Mouse (Mus musculus) layer of hippocampus, postnatal 14 days (tissue): ENCODE measurements around the gene Dgkb. TPM values are rescaled to one million over a fixed set of nuclear protein-coding genes. Genes with fewer than 3 reads are reported as not detected.

Source experiments
- DNase-seq, 2 experiments: peaks; one replicate each; pipeline ENCODE4 v3.0.0; 2021 to 2022; ENCODE audit warnings: low spot score in 2 of 2, mixed read lengths in 1 of 2
- long read RNA-seq, 2 experiments: library from polyadenylated mRNA; stranded (forward); transcript quantifications; one replicate each; pipeline ENCODE4 v2.0.0; 2021
- total RNA-seq, 2 experiments: library from RNA; stranded (reverse); gene quantifications; 2 replicates each; pipeline ENCODE4 v1.2.3; 2021

Dgkb gene
- total RNA-seq, result 100 to 1,000 TPM; 127 to 131 TPM
- long read RNA-seq, experiment 1, full-length matches to known transcripts, result 6 of 27 reads
- long read RNA-seq, experiment 1, partial matches to known transcripts, result 8 of 27 reads
- long read RNA-seq, experiment 1, other reads (novel, unspliced or antisense), result 13 of 27 reads
- long read RNA-seq, experiment 2, full-length matches to known transcripts, result 8 of 33 reads
- long read RNA-seq, experiment 2, partial matches to known transcripts, result 20 of 33 reads
- long read RNA-seq, experiment 2, other reads (novel, unspliced or antisense), result 5 of 33 reads

GRCm38 (mm10) chr12:37817426-37817825 lies at the start of gene Dgkb:
Gene Dgkb (plus strand): TSS chr12:37817726.
- DNase-seq, result no peak

- DNase-seq, result peak in 1 of 2 experiments; percentile 16
These were observed 47.7 kb upstream of the Dgkb start for GRCm38 (mm10) chr12:37769844-37770243.

GRCm38 (mm10) chr12:37773681-37774357 lies 43.7 kb upstream of the Dgkb start:
- peak; percentile 35 to 62 for DNase-seq

- no peak for DNase-seq
These were observed 42.9 kb upstream of the Dgkb start for GRCm38 (mm10) chr12:37774591-37774990.

DNA sequence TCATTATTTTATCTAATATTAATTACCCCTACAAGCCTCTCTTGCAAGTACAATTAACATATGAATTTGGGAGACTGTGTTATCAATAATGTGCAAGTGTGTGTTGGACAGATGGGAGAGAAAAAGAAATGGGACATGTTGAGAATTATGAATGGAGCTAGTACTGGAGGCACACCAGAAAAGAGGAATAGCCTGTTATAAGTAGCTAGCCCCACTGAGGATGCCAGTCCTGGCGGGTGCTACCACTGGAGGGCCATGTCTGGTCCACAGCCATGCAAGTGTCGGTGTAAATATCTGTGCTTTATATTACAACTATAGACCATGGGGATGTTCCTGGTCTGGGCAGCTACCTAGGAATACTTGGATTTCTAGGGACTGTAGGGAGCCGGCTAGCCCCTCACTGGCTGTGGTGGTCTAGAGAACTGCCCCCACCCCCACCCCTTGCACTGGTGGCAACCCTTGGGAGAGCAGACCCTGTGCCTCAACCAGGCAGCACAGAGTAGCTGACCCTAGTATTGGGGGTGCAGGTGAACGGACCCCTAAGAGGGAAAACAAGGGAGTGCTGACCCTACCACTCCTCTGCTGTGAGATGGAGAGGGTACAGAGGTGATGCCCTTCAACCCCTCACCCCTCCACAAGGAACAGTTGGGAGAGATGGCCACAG lies 21.1 kb upstream of the Dgkb start:
- no peak for DNase-seq

DNA sequence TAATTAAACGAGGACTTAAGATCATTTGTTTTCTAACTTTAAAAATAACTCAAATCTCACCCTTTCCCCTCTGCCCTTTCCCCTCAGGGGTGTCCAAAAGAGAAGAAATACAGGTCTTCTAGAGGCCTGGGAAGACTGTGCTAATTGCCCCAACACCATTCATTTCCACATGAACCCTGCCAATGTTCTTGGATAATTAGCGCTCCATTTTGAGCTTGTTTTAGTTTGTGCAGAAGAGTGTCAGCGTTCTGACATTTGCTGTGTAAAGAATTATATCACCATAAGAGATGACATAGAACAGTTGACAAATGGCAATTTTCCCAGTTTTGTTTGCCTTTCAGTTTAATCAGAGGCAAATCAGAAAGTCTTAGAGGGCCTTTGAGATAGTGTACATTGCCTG lies 3.4 kb upstream of the Dgkb start:
- peak in 1 of 2 experiments; percentile 35 for DNase-seq

- peak; percentile 11 to 67 for DNase-seq
These were observed 3.7 kb downstream of the Dgkb start for GRCm38 (mm10) chr12:37821052-37821810.

DNA sequence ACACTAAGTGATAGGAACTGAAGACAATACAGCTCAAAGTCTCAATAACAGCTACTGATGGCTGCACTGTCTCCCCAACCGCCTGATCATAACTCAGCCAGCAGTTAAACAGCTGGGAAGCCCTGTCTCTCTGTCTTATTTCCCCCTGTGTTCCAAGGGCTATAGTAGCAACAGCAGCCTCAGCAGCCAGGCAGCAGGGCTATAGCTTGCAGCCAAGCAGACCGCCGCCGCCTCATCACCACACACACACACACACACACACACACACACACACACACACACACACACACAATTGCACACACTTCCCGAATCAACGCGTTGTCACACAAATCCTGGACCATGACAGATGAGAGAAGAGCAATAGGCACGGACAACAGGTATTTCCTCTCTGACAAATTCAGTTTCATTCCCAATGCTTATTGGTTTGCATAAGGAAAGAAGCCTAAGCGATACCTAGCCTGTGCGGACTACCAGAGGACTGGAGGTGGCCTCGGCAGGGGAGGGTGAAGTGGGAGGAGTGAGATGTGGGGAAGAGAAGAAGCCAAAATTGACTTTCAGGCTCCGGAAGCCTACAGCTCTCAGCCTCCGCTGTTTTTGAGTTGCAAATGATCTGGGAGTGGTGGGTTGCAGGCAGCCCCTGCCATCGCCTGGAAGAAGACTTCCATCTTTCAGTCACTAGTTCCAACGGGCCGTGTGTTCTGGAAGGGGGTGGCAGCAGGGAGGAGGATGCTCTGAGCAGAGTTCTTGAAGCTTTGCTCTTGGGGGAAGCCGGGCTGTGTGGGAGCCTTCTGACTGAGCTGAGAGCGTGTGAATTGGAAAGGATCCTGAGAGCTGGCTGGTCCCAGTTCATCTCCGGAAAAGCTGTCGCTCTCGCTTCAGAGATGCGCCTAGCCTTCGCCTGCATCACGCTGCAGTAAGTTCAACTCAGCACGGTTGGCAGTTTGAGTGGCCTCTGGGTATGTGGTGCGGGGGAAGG lies 62.8 kb downstream of the Dgkb start:
- DNase-seq, result peak; percentile 70 to 75

DNA sequence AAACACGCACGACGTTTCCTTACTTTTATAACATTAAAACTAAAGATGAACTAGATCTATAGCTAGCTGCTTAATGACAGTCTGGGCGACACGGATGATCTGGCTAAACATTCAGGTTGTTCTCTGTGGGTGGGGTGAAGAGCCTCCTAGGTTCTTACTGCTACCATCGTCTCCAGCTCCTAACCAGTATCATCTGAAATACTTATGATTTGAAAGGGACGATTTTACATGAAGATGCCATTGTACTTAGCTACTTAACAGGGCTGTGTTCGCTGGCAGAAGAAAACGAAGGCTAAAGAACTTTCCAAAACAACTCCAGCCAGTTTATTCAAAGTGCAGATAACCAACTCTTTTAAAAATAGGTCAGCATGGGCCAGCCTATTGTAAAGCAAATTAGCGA lies 63.9 kb downstream of the Dgkb start:
- peak; percentile 22 to 45 for DNase-seq

GRCm38 (mm10) chr12:37882796-37883195 lies 65.3 kb downstream of the Dgkb start:
- DNase-seq, result no peak

DNA sequence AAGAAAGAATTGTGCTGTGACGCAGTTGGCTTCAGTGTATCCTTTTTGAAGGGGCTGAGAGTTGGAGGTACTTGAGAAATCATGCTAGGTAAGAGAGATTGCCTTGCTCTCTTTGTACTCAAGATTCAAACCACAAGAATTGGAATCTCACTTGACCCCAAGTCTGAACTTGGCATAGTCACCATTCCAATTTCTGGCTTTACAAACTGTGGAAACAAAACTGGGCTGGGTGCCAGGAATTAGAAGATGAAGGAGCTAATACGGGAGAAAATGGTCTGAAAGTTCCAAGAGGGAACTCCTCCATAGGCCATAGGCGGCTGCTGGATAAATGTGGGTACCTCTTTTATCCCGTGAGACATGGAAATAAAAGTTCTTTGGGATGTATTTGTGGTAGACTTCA lies 66.3 kb downstream of the Dgkb start:
- DNase-seq, result no peak

DNA sequence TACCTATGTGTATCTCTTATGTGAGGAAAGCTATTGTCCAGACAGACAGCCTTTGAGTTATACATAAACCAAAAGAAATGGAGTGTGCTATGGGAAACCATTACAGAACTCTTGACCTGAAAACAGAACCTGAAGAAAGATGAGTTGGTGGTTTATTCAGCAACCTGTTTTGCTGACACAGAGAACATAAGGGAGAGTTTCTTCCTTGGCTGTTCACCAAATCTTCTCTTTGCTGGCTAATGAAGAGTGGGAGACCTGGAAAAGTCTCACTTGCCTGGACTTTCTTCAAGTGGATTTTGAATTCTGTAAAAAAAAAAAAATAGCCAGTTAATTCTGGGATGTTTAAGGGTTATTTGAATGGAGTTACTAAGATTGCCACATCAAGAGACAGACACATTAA lies 71.1 kb downstream of the Dgkb start:
- no peak for DNase-seq

- peak in 1 of 2 experiments; percentile 24 for DNase-seq
These were observed 71.9 kb downstream of the Dgkb start for GRCm38 (mm10) chr12:37889431-37889830.

- DNase-seq, result no peak
These were observed 73.8 kb downstream of the Dgkb start for GRCm38 (mm10) chr12:37891336-37891735.

DNA sequence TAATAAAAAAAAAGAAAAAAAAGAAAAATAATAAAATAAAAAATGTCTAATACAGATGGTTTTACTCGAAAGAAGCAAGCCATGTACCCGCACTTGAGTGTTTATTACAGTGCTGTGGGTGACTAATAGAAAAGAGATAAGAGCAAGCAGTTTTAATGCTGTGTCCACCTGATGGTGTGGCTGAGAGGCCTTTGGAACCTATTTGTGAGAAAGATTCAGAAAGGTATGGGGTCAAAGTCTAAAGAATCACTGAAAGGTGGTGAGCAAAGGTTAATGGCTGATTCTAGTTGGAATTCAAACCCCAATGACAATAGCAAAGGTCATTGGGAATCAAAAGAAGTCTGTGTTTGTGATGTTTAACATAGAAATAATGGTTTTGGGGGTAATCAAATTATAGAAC lies 124.6 kb downstream of the Dgkb start:
- DNase-seq, result no peak

DNA sequence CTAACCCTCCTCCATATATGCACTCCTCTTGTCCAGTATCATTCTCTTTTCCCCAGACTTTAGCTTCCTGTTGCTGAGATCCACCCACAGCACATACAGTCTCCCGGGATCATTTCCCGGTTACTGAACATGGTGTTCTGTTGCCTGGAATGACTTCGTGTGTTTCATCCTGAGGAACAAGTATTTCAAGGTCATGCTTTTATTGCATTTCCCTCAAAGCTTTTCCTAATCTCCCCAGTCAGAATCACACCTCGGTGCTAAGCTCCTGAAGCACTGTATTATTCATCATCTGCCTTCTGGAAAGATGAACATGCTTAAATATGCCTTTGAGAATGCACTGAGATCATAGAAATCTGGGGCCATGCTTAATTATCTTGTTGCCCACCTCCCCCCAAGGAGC lies 138.7 kb downstream of the Dgkb start:
- DNase-seq, result no peak

DNA sequence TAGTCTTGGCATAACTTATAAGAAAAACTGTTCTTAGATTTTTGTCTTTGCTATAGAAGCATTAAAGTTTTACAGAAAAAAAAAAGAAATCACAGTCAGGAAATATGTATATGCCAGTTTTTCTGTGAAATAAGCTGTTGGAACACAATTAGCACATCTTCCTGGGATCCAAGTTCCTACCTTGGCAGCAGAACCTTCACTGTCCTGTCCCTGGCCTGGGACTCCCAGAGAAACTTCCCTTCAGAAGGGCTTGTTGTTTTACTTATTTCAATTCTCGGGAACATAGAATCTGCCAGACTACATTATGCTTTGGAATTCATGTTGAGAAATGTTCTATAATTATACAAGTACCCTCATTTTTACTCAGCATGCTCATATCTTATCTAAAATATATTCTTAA lies 154.0 kb downstream of the Dgkb start:
- DNase-seq, result no peak

GRCm38 (mm10) chr12:37978498-37979187 lies 161.1 kb downstream of the Dgkb start:
- peak in 1 of 2 experiments; percentile 49 for DNase-seq

DNA sequence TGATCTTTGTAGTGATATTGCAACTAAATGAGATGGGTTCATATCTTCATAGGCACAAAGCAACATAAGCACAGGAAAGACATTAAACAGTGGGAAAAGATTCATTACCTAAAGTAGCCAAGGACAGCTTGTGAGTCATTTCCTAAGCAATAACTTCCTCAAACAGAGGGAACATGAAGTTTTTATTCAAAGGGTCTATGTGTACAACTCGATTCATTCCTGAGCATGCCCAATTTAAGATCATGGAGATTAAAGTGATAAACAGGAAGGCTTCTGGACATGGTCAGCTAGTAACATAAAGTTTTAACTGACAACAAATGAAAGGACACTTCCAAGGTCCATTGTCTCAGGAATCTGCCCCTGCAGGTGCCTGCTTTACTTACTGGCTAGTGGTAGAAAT lies 167.8 kb downstream of the Dgkb start:
- DNase-seq, result no peak
